Comparison of ENCODE assay signal across 10 mouse cellular contexts in the genomic region with DNA sequence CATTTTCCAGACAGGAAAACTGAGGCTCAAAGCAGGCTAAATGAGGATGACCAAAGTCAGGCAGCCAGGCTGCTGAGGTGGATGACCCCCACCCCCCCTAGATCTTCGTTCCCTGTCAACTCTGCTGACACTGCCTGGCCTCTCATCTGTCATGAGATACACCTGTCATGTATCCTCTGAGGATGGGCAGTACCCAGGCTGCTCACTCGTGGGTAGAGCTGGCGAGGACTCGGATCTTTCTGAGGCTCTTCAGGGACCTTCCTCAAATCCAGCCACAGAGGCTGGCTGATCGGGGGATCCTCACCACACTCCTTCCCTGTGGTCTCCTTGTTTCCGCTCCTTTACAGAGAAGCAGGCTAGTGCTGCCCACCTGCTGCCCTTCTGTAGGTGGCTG. TPM values are rescaled to one million over a fixed set of nuclear protein-coding genes. Genes with fewer than 3 reads are reported as not detected.
DNase-seq lines count a peak whose midpoint lies in the region; ATAC-seq and TF ChIP-seq lines count a peak whose summit lies in the region.
"Had no signal": no experiment of that assay in that cellular context is flagged by ENCODE, and none has a peak within 500 bp of the region (broad histone marks: within the 10 kb centered on the region; RNA-seq: fewer than 3 reads in every experiment).

No protein-coding gene starts in this region.

- no peak overlapping the region for H3K4me3 ChIP-seq in forebrain, embryonic 12.5 days (replicated peaks)
- H3K4me3 ChIP-seq in forebrain, postnatal 0 days (ENCODE audit: low read depth, low read length): no peak overlapping the region
- no peak overlapping the region for H3K4me3 ChIP-seq in midbrain, embryonic 14.5 days (replicated peaks; ENCODE audit: low read depth, low read length)
- H3K4me3 ChIP-seq in midbrain, embryonic 15.5 days: no peak overlapping the region
- H3K4me3 ChIP-seq in intestine, embryonic 15.5 days (replicated peaks): no peak overlapping the region
- no peak overlapping the region for H3K4me3 ChIP-seq in lung, adult 2 months (replicated peaks; ENCODE audit: extremely low read depth, low read depth, low read length)
- H3K4me3 ChIP-seq: heart, adult 2 months had no signal

- no peak for TF ChIP-seq POLR2A in lung, adult 2 months (IDR thresholded peaks at IDR 0.05; ENCODE audit: borderline replicate concordance, extremely low read depth, low read depth, low read length)

- TF ChIP-seq CTCF in forebrain, postnatal 0 days (IDR thresholded peaks at IDR 0.05; ENCODE audit: low read depth): no peak
- no peak for TF ChIP-seq CTCF in lung, adult 2 months (IDR thresholded peaks at IDR 0.05; ENCODE audit: insufficient read depth, low read length)

- H3K27ac ChIP-seq in forebrain, embryonic 12.5 days: peak overlapping the region; percentile 44
- no peak overlapping the region for H3K27ac ChIP-seq in forebrain, postnatal 0 days (ENCODE audit: low read depth, low read length)
- 0 out of 2 replicates have a peak overlapping the region, but pooled peaks have one; percentile 9 for H3K27ac ChIP-seq in midbrain, embryonic 14.5 days (replicated peaks; ENCODE audit: low read depth, low read length)
- H3K27ac ChIP-seq in midbrain, embryonic 15.5 days: no peak overlapping the region
- peak overlapping the region; percentile 24; the same call in 1 of the 2 replicates for H3K27ac ChIP-seq in intestine, embryonic 15.5 days
- H3K27ac ChIP-seq: heart, adult 2 months had no signal

- no peaks in the 10 kb centered on the region for H3K9me3 ChIP-seq in forebrain, embryonic 12.5 days
- H3K9me3 ChIP-seq in forebrain, postnatal 0 days (ENCODE audit: low read length): no peaks in the 10 kb centered on the region
- no peaks in the 10 kb centered on the region for H3K9me3 ChIP-seq in midbrain, embryonic 14.5 days (ENCODE audit: control insufficient read depth, low read length)
- H3K9me3 ChIP-seq in midbrain, embryonic 15.5 days: no peaks in the 10 kb centered on the region
- H3K9me3 ChIP-seq in intestine, embryonic 15.5 days: no peaks in the 10 kb centered on the region

- no peaks in the 10 kb centered on the region for H3K27me3 ChIP-seq in forebrain, embryonic 12.5 days
- 0 out of 2 replicates have a peak, but pooled peaks cover 2% of the 10 kb centered on the region for H3K27me3 ChIP-seq in forebrain, postnatal 0 days (ENCODE audit: insufficient read depth, low read length)
- H3K27me3 ChIP-seq in midbrain, embryonic 14.5 days (ENCODE audit: control insufficient read depth, insufficient read depth, low read length): no peaks in the 10 kb centered on the region
- no peaks in the 10 kb centered on the region for H3K27me3 ChIP-seq in midbrain, embryonic 15.5 days (replicated peaks)
- H3K27me3 ChIP-seq in intestine, embryonic 15.5 days (replicated peaks): no peaks in the 10 kb centered on the region

- 76% methylated on average over 6 of the region's 6 CpGs for WGBS in forebrain, embryonic 12.5 days
- WGBS in forebrain, postnatal 0 days: 79% methylated on average over 6 of the region's 6 CpGs
- 80% methylated on average over 6 of the region's 6 CpGs for WGBS in midbrain, embryonic 14.5 days
- 83% methylated on average over 6 of the region's 6 CpGs for WGBS in midbrain, embryonic 15.5 days
- WGBS in intestine, embryonic 15.5 days: 85% methylated on average over 6 of the region's 6 CpGs
- 71% methylated on average over 6 of the region's 6 CpGs for WGBS in lung, adult 2 months

- H3K36me3 ChIP-seq in forebrain, embryonic 12.5 days (replicated peaks): peaks cover 38% of the 10 kb centered on the region
- no peaks in the 10 kb centered on the region for H3K36me3 ChIP-seq in forebrain, postnatal 0 days (ENCODE audit: insufficient read depth)
- H3K36me3 ChIP-seq in midbrain, embryonic 14.5 days (ENCODE audit: control insufficient read depth, insufficient read depth, low read length): peaks cover 23% of the 10 kb centered on the region
- no peaks in the 10 kb centered on the region for H3K36me3 ChIP-seq in midbrain, embryonic 15.5 days (replicated peaks)
- peaks cover 3% of the 10 kb centered on the region; the same call in 1 of the 2 replicates for H3K36me3 ChIP-seq in intestine, embryonic 15.5 days

- ATAC-seq in forebrain, embryonic 12.5 days (ENCODE audit: low FRiP score): no peak
- ATAC-seq in forebrain, postnatal 0 days: no peak
- no peak for ATAC-seq in midbrain, embryonic 14.5 days (ENCODE audit: low FRiP score, low TSS enrichment)
- ATAC-seq in midbrain, embryonic 15.5 days (replicated peaks): no peak
- no peak for ATAC-seq in intestine, embryonic 15.5 days

- DNase-seq in forebrain, postnatal 0 days: no peak
- DNase-seq in midbrain, embryonic 14.5 days: no peak
- peak; percentile 52 for DNase-seq in naive thymus-derived CD4-positive, alpha-beta T cell, adult 2 months (ENCODE audit: low read depth)
- DNase-seq in cerebellum, postnatal 25 days: no peak
- no peak for DNase-seq in lung, adult 2 months

- no peak overlapping the region for H3K9ac ChIP-seq in forebrain, embryonic 12.5 days
- H3K9ac ChIP-seq in forebrain, postnatal 0 days: no peak overlapping the region
- H3K9ac ChIP-seq in midbrain, embryonic 14.5 days (replicated peaks; ENCODE audit: low read length): no peak overlapping the region
- no peak overlapping the region for H3K9ac ChIP-seq in midbrain, embryonic 15.5 days
- H3K9ac ChIP-seq in intestine, embryonic 15.5 days: no peak overlapping the region

- H3K4me2 ChIP-seq in forebrain, embryonic 12.5 days: no peak overlapping the region
- no peak overlapping the region for H3K4me2 ChIP-seq in forebrain, postnatal 0 days (ENCODE audit: low read depth)
- no peak overlapping the region for H3K4me2 ChIP-seq in midbrain, embryonic 14.5 days (ENCODE audit: low read length)
- H3K4me2 ChIP-seq in midbrain, embryonic 15.5 days: no peak overlapping the region
- no peak overlapping the region for H3K4me2 ChIP-seq in intestine, embryonic 15.5 days (replicated peaks)

- peaks cover 46% of the 10 kb centered on the region for H3K4me1 ChIP-seq in forebrain, embryonic 12.5 days
- peaks cover 3% of the 10 kb centered on the region; the same call in 1 of the 2 replicates for H3K4me1 ChIP-seq in forebrain, postnatal 0 days (ENCODE audit: insufficient read depth)
- peaks cover 15% of the 10 kb centered on the region for H3K4me1 ChIP-seq in midbrain, embryonic 14.5 days (ENCODE audit: control insufficient read depth, insufficient read depth, low read length)
- peaks cover 32% of the 10 kb centered on the region for H3K4me1 ChIP-seq in midbrain, embryonic 15.5 days
- peaks cover 27% of the 10 kb centered on the region for H3K4me1 ChIP-seq in intestine, embryonic 15.5 days (replicated peaks)
- H3K4me1 ChIP-seq in lung, adult 2 months (ENCODE audit: control insufficient read depth, insufficient read depth, low read length): peaks cover 11% of the 10 kb centered on the region

RNA-seq across cellular contexts. Expression of gene Lfng, which starts 9.0 kb away (rescaled TPM):
- 30.9 and 32.8 TPM in 2 replicates for polyA plus RNA-seq in forebrain, embryonic 12.5 days (2016; fragmentation: Nextera tagmentation; extraction: Ambion mirVana)
- 39.4 and 53.7 TPM in 2 replicates for total RNA-seq in forebrain, postnatal 0 days (2014; rRNA removed)
- polyA plus RNA-seq in forebrain, postnatal 0 days (2015; fragmentation: Nextera tagmentation; extraction: Ambion mirVana): 19.2 and 23.0 TPM in 2 replicates
- 20.5 and 25.2 TPM in 2 replicates for polyA plus RNA-seq in midbrain, embryonic 14.5 days (2014; fragmentation: Nextera tagmentation; extraction: Ambion mirVana)
- 20.4 and 21.8 TPM in 2 replicates for polyA plus RNA-seq in midbrain, embryonic 15.5 days (2015; fragmentation: Nextera tagmentation; extraction: Ambion mirVana)
- 14.8 and 16.0 TPM in 2 replicates for polyA plus RNA-seq in intestine, embryonic 15.5 days (2015; fragmentation: Nextera tagmentation; extraction: Ambion mirVana)
- polyA plus RNA-seq in lung, adult 2 months (2012; rRNA removed): 141 and 163 TPM in 2 replicates

RNA-seq across cellular contexts. Expression of gene Ttyh3, which starts 32.7 kb away (rescaled TPM):
- polyA plus RNA-seq in forebrain, embryonic 12.5 days (2016; fragmentation: Nextera tagmentation; extraction: Ambion mirVana): 84.5 and 88.0 TPM in 2 replicates
- 114 and 163 TPM in 2 replicates for total RNA-seq in forebrain, postnatal 0 days (2014; rRNA removed)
- polyA plus RNA-seq in forebrain, postnatal 0 days (2015; fragmentation: Nextera tagmentation; extraction: Ambion mirVana): 65.0 and 67.9 TPM in 2 replicates
- 72.1 and 86.7 TPM in 2 replicates for polyA plus RNA-seq in midbrain, embryonic 14.5 days (2014; fragmentation: Nextera tagmentation; extraction: Ambion mirVana)
- polyA plus RNA-seq in midbrain, embryonic 15.5 days (2015; fragmentation: Nextera tagmentation; extraction: Ambion mirVana): 80.3 and 84.2 TPM in 2 replicates
- 34.5 and 34.7 TPM in 2 replicates for polyA plus RNA-seq in intestine, embryonic 15.5 days (2015; fragmentation: Nextera tagmentation; extraction: Ambion mirVana)
- 117 and 127 TPM in 2 replicates for polyA plus RNA-seq in lung, adult 2 months (2012; rRNA removed)

RNA-seq across cellular contexts. Expression of gene Grifin, which starts 51.2 kb away (rescaled TPM):
- polyA plus RNA-seq in forebrain, embryonic 12.5 days (2016; fragmentation: Nextera tagmentation; extraction: Ambion mirVana): not detected in 2 replicates
- not detected in 2 replicates for total RNA-seq in forebrain, postnatal 0 days (2014; rRNA removed)
- polyA plus RNA-seq in forebrain, postnatal 0 days (2015; fragmentation: Nextera tagmentation; extraction: Ambion mirVana): 0.36 TPM in 1 of 2 replicates, not detected in the other
- polyA plus RNA-seq in midbrain, embryonic 14.5 days (2014; fragmentation: Nextera tagmentation; extraction: Ambion mirVana): not detected in 2 replicates
- polyA plus RNA-seq in midbrain, embryonic 15.5 days (2015; fragmentation: Nextera tagmentation; extraction: Ambion mirVana): 0.41 TPM in 1 of 2 replicates, not detected in the other
- 0.49 and 0.58 TPM in 2 replicates for polyA plus RNA-seq in intestine, embryonic 15.5 days (2015; fragmentation: Nextera tagmentation; extraction: Ambion mirVana)
- polyA plus RNA-seq in lung, adult 2 months (2012; rRNA removed): not detected in 2 replicates
- total RNA-seq: heart, adult 2 months had no signal
- polyA plus RNA-seq: heart, adult 2 months; limb, embryonic 11.5 days had no signal

Comparison
In these comparisons a context has a peak if more than half of its experiments do, and no peak if none do; other contexts are left out.
1. H3K27ac ChIP-seq: peak in forebrain, embryonic 12.5 days (single experiment), midbrain, embryonic 14.5 days (single experiment) and intestine, embryonic 15.5 days (single experiment); none in forebrain, postnatal 0 days (single experiment) and midbrain, embryonic 15.5 days (single experiment).